Mouse (Mus musculus): ENCODE measurements around the gene Pth2r. TPM values are rescaled to one million over a fixed set of nuclear protein-coding genes. Genes with fewer than 3 reads are reported as not detected.

The Pth2r gene
- not detected in 2 replicates for polyA plus RNA-seq (2015; fragmentation: Nextera tagmentation; extraction: Ambion mirVana)

DNA sequence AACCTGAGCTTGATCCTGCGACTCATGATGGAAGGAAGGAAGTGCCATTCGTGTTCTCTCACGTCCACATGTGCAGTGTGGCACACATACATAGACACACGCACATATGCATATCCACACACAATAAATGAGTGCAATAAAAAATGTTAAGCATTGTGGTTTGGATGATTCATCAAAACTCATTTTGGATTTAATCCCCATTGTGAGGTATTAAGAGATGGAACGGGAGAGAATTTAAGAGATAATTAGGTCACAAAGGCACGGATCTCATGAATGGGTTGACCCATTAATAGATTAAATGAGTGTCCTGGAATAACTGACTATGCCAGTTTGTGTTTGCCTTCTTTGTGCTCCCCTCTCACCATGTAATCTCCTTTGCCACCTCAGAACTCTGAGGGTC is at the start of gene Pth2r:
Gene Pth2r, plus strand, starts transcription at position 301 of the 400 bp plus-strand sequence.
- Histone ChIP-seq H3K27ac (replicated peaks) (no peak within 1 kb of the TSS), H3K4me1 (replicated peaks) (no peaks in the 10 kb centered on the region), H3K27me3 (no peaks in the 10 kb centered on the region), H3K4me2 (no peak within 1 kb of the TSS), H3K36me3 (replicated peaks) (no peaks in the 10 kb centered on the region), H3K4me3 (replicated peaks) (no peak within 1 kb of the TSS), H3K9ac (no peak within 1 kb of the TSS), H3K9me3 (replicated peaks) (no peaks in the 10 kb centered on the region)
- 65% methylated on average over 6 of the region's 6 CpGs for WGBS (ENCODE audit: insufficient replicate concordance)
- ATAC-seq (ENCODE audit: insufficient read depth): no peak

DNA sequence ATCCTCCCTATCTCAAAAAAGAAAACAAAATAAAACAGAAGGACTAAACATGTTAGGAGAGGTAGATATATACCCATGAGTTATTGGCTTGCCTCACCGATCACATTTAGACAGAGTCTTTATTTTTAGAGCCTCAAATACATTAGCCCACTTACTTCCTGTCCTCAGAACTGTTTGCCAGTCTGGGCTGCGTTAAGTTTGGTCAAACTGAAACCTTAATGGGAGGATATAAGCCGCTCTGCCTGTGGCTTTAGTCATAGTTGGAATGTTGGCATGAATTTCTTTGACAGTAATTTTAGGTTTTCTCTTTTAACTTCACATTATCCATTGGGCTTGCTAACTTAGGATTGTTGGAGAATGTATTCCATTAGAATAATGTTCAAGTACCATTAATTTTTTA is 44.1 kb upstream of the Pth2r start:
- Histone ChIP-seq H3K4me3 (replicated peaks) (no peak overlapping the region), H3K27me3 (no peaks in the 10 kb centered on the region), H3K4me1 (replicated peaks) (no peaks in the 10 kb centered on the region), H3K9me3 (replicated peaks) (no peaks in the 10 kb centered on the region), H3K4me2 (no peak overlapping the region), H3K27ac (replicated peaks) (no peak overlapping the region), H3K9ac (no peak overlapping the region), H3K36me3 (replicated peaks) (peaks cover 21% of the 10 kb centered on the region)
- no peak for ATAC-seq (ENCODE audit: insufficient read depth)
- WGBS (ENCODE audit: insufficient replicate concordance): 42% methylated on average over 3 of the region's 3 CpGs

- Histone ChIP-seq H3K4me1 (replicated peaks) (no peaks in the 10 kb centered on the region), H3K4me2 (no peak overlapping the region), H3K27ac (replicated peaks) (no peak overlapping the region), H3K4me3 (replicated peaks) (no peak overlapping the region), H3K36me3 (replicated peaks) (peaks cover 22% of the 10 kb centered on the region), H3K9ac (no peak overlapping the region), H3K27me3 (no peaks in the 10 kb centered on the region), H3K9me3 (replicated peaks) (no peaks in the 10 kb centered on the region)
- WGBS (ENCODE audit: insufficient replicate concordance): 65% methylated on average over 1 of the region's 1 CpGs
- ATAC-seq (ENCODE audit: insufficient read depth): no peak
These were observed 36.2 kb upstream of the Pth2r start for GRCm38 (mm10) chr1:65245637-65246036.

- Histone ChIP-seq H3K9me3 (replicated peaks) (no peaks in the 10 kb centered on the region), H3K9ac (no peak overlapping the region), H3K4me1 (replicated peaks) (no peaks in the 10 kb centered on the region), H3K4me2 (no peak overlapping the region), H3K27ac (replicated peaks) (no peak overlapping the region), H3K27me3 (no peaks in the 10 kb centered on the region), H3K36me3 (replicated peaks) (no peaks in the 10 kb centered on the region), H3K4me3 (replicated peaks) (no peak overlapping the region)
- WGBS (ENCODE audit: insufficient replicate concordance): 77% methylated on average over 3 of the region's 3 CpGs
- no peak for ATAC-seq (ENCODE audit: insufficient read depth)
These were observed 1.4 kb upstream of the Pth2r start for GRCm38 (mm10) chr1:65280461-65280860.

- no peak overlapping the region for H3K4me3 ChIP-seq (replicated peaks)
- WGBS (ENCODE audit: insufficient replicate concordance): 8% methylated on average over 6 of the region's 6 CpGs
- no peaks in the 10 kb centered on the region for H3K27me3 ChIP-seq
These were observed 910 bp downstream of the Pth2r start for GRCm38 (mm10) chr1:65282766-65283165.

GRCm38 (mm10) chr1:65308476-65308875 is 26.6 kb downstream of the Pth2r start:
- no peaks in the 10 kb centered on the region for H3K9me3 ChIP-seq (replicated peaks)
- no peaks in the 10 kb centered on the region for H3K36me3 ChIP-seq (replicated peaks)
- no peak overlapping the region for H3K27ac ChIP-seq (replicated peaks)
- H3K9ac ChIP-seq: no peak overlapping the region
- ATAC-seq (ENCODE audit: insufficient read depth): no peak
- WGBS (ENCODE audit: insufficient replicate concordance): 62% methylated on average over 3 of the region's 3 CpGs
- peaks cover 10% of the 10 kb centered on the region for H3K27me3 ChIP-seq
- no peak overlapping the region for H3K4me2 ChIP-seq
- H3K4me1 ChIP-seq (replicated peaks): no peaks in the 10 kb centered on the region
- no peak overlapping the region for H3K4me3 ChIP-seq (replicated peaks)

More at GRCm38 (mm10) chr1:65282766-65283165, 910 bp downstream of the Pth2r start:
- Histone ChIP-seq H3K27ac (replicated peaks) (no peak overlapping the region), H3K4me2 (no peak overlapping the region), H3K9me3 (replicated peaks) (no peaks in the 10 kb centered on the region), H3K4me1 (replicated peaks) (no peaks in the 10 kb centered on the region), H3K36me3 (replicated peaks) (no peaks in the 10 kb centered on the region), H3K9ac (no peak overlapping the region)
- no peak for ATAC-seq (ENCODE audit: insufficient read depth)

DNA sequence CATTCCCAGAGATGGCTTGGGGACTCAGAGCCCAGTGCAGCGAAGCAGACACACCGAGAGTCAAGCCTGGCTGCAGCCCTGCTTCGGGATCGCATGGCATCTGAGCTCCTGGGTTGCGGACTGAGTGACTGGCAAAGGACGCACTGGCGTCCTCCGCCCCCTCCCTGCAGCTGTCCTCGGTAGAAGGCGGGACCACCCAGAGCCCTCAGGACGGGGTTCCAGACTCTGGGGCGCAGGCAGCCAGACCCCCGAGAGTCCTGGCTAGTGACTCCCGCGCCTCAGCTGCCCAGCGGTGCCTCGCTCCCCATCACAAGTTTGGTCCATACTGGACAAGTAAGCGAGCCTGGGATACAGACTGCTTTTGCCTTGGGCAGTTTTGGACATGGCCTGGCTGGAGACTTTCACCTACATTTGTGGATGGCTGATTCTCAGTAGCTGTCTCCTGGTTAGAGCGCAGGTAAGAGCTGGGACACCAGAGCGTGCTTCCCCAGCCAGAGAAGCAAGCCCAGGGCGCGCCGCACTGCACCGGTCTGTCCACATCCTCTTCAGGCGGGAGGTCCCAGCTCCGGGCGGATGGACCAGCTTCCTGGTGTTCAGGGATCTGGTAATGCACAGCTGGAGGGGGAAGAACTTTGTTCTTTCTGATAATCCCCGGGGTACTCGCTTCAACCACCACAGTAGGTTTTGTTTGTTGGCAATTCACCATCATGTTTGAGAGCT is 29.5 kb downstream of the Pth2r start:
- no peak overlapping the region for H3K27ac ChIP-seq (replicated peaks)
- peaks cover 10% of the 10 kb centered on the region for H3K27me3 ChIP-seq
- 3% methylated on average over 29 of the region's 29 CpGs for WGBS (ENCODE audit: insufficient replicate concordance)
- no peaks in the 10 kb centered on the region for H3K36me3 ChIP-seq (replicated peaks)
- no peaks in the 10 kb centered on the region for H3K4me1 ChIP-seq (replicated peaks)
- no peak for ATAC-seq (ENCODE audit: insufficient read depth)
- H3K9me3 ChIP-seq (replicated peaks): no peaks in the 10 kb centered on the region
- H3K4me3 ChIP-seq (replicated peaks): no peak overlapping the region
- H3K4me2 ChIP-seq: no peak overlapping the region; the same call in 1 of the 2 replicates
- H3K9ac ChIP-seq: no peak overlapping the region

DNA sequence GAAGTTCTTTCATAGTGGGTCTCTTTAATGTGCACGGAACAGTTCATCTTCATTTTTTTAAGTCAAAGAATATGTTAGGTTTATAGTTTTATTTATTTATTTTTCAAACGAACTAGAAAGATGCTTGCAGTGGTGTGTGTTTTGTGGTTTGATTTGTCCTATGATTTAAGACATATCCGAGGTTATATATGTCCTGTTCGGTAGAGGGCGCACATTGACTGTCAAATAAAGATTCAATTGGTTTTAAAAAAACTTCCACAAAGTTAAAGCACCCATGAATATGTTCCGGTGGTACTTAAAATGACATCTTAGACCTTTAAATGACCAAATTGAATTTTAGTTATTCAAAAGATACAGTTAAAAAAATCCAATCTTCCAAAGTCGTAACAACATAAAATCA is 30.3 kb downstream of the Pth2r start:
- 7% methylated on average over 7 of the region's 7 CpGs for whole genome bisulfite sequencing (ENCODE audit: insufficient replicate concordance)

DNA sequence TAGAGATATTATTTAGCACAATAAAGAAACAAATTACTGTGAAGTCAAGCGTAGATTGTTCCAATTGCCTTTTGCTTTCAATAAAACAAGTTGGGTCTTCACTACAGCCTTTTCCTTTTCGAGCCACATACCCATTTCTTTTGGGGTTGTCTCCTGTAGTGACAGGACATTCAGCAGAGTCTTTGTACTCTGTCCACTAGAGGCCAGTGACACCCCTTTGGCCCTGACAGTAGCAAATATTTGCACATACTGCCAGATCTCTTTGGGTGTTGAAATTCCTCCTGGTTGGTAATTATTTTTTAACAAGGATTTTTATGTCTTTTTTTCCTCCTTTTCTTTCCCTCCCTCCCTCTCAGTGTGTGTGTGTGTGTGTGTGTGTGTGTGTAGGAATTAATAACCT is 31.0 kb downstream of the Pth2r start:
- Histone ChIP-seq H3K36me3 (replicated peaks) (no peaks in the 10 kb centered on the region), H3K4me3 (replicated peaks) (no peak overlapping the region), H3K27ac (replicated peaks) (no peak overlapping the region), H3K27me3 (peaks cover 10% of the 10 kb centered on the region), H3K4me1 (replicated peaks) (no peaks in the 10 kb centered on the region), H3K9ac (no peak overlapping the region), H3K4me2 (no peak overlapping the region), H3K9me3 (replicated peaks) (no peaks in the 10 kb centered on the region)
- ATAC-seq (ENCODE audit: insufficient read depth): no peak
- WGBS (ENCODE audit: insufficient replicate concordance): 40% methylated on average over 2 of the region's 2 CpGs

More for the DNA sequence above, 30.3 kb downstream of the Pth2r start:
- H3K27ac ChIP-seq (replicated peaks): no peak overlapping the region
- no peaks in the 10 kb centered on the region for H3K4me1 ChIP-seq (replicated peaks)
- ATAC-seq (ENCODE audit: insufficient read depth): no peak
- H3K4me3 ChIP-seq (replicated peaks): no peak overlapping the region
- H3K4me2 ChIP-seq: no peak overlapping the region
- no peaks in the 10 kb centered on the region for H3K36me3 ChIP-seq (replicated peaks)
- no peaks in the 10 kb centered on the region for H3K9me3 ChIP-seq (replicated peaks)
- H3K9ac ChIP-seq: no peak overlapping the region
- peaks cover 10% of the 10 kb centered on the region for H3K27me3 ChIP-seq

DNA sequence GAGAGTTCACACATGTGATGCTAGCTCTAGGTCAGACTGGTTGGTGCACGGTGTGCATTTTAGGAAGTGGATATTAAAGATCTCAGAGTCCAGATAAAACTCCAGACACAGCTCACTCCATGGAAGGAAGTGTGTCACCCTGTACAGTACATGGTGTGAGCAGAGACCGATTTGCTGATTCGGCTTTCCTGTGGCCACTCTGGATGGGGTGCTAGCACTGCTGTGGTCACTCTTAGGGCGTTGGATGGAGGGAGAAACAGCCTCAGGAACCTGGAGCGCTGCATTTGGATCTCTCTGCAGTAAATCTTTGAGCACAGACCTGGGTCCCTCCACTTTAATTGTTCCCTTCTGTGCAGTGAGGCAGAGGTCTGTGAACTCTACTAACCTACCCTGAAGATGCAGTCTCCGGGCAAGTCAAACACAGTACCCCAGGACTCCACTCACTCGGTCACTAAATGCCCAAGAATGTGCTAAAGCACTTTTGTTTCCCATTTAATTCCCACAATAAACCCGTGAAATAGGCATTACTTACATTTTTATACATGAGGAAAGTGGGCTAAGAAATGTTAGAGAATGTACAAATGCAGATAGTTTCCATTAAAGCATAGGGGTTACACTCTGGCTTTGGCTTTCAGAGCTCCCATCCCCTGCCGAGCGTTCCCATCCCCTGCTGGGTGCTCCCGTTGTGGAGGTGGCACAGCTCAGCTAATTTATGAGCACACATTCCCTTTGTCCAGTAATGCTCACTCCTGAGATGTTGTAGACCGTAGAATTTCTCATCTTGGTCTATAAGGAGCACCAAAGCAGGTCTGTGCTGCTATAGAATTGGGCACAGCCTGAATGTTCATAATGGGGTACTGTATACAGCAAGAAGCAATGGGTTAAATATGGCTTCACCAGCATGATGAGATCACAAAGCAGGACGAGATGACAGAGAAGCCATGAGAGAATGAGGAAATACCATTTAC is 32.5 kb downstream of the Pth2r start:
- Histone ChIP-seq H3K4me1 (replicated peaks) (no peaks in the 10 kb centered on the region), H3K4me3 (replicated peaks) (no peak overlapping the region), H3K27ac (replicated peaks) (no peak overlapping the region), H3K4me2 (no peak overlapping the region), H3K36me3 (replicated peaks) (no peaks in the 10 kb centered on the region), H3K9ac (no peak overlapping the region), H3K27me3 (peaks cover 10% of the 10 kb centered on the region), H3K9me3 (replicated peaks) (no peaks in the 10 kb centered on the region)
- ATAC-seq (ENCODE audit: insufficient read depth): no peak
- WGBS (ENCODE audit: insufficient replicate concordance): 54% methylated on average over 13 of the region's 13 CpGs

GRCm38 (mm10) chr1:65315022-65315407 is 33.2 kb downstream of the Pth2r start:
- ATAC-seq (ENCODE audit: insufficient read depth): no peak
- WGBS (ENCODE audit: insufficient replicate concordance): 62% methylated on average over 8 of the region's 8 CpGs

More at GRCm38 (mm10) chr1:65315022-65315407, 33.2 kb downstream of the Pth2r start:
- peaks cover 10% of the 10 kb centered on the region for H3K27me3 ChIP-seq
- H3K4me3 ChIP-seq (replicated peaks): no peak overlapping the region
- H3K4me2 ChIP-seq: no peak overlapping the region
- no peak overlapping the region for H3K9ac ChIP-seq
- H3K36me3 ChIP-seq (replicated peaks): no peaks in the 10 kb centered on the region
- no peaks in the 10 kb centered on the region for H3K4me1 ChIP-seq (replicated peaks)
- H3K27ac ChIP-seq (replicated peaks): no peak overlapping the region
- no peaks in the 10 kb centered on the region for H3K9me3 ChIP-seq (replicated peaks)

All from liver, embryonic 15.5 days (tissue).